Mouse (Mus musculus) left cerebral cortex, postnatal 10 days (tissue): Measurements from ENCODE around the gene Kcng4. TPM values are rescaled to one million over a fixed set of nuclear protein-coding genes. Genes with fewer than 3 reads are reported as not detected.

Experiments used
- DNase-seq, 2 experiments: peaks; one replicate each; pipeline ENCODE4 v3.0.0; 2021 to 2022; ENCODE audit warnings: low spot score in 2 of 2, mixed read lengths in 1 of 2; ENCODE audit errors: extremely low spot score in 1 of 2
- intact Hi-C: fragments of 180-260 bp; cut with DNase I; formaldehyde crosslinking; loops from one replicate; pipeline ENCODE4 v1.15.1; 2025
- total RNA-seq, 2 experiments: library from RNA; stranded (reverse); gene quantifications; 2 replicates each; pipeline ENCODE4 v1.2.3; 2021

The Kcng4 gene
- total RNA-seq, 2 experiments from 2014 or later, result 0.55 to 0.60 TPM

- intact Hi-C loops, result no loop called here
- no peak for DNase-seq
These were observed 9.6 kb upstream of the Kcng4 start for GRCm38 (mm10) chr8:119644981-119645597.

- no peak for DNase-seq
- intact Hi-C loops, result no loop called here
These were observed 9.0 kb upstream of the Kcng4 start for GRCm38 (mm10) chr8:119644429-119644960.

GRCm38 (mm10) chr8:119642960-119643359, 7.5 kb upstream of the Kcng4 start:
- DNase-seq, result no peak
- intact Hi-C loops, result no loop called here

- intact Hi-C loops, result no loop called here
- no peak for DNase-seq
These were observed 5.6 kb upstream of the Kcng4 start for GRCm38 (mm10) chr8:119641058-119641457.

GRCm38 (mm10) chr8:119639798-119640197, 4.3 kb upstream of the Kcng4 start:
- intact Hi-C loops, result no loop called here
- DNase-seq, result no peak

GRCm38 (mm10) chr8:119638261-119638660, 2.8 kb upstream of the Kcng4 start:
- no peak for DNase-seq
- intact Hi-C loops, result no loop called here

- no peak for DNase-seq
- intact Hi-C loops, result no loop called here
These were observed 1.9 kb upstream of the Kcng4 start for GRCm38 (mm10) chr8:119637381-119637780.

GRCm38 (mm10) chr8:119636766-119637165, 1.3 kb upstream of the Kcng4 start:
- intact Hi-C loops, result no loop called here
- DNase-seq, result no peak

- intact Hi-C loops, result no loop called here
- no peak for DNase-seq
These were observed 478 bp upstream of the Kcng4 start for GRCm38 (mm10) chr8:119635958-119636357.

GRCm38 (mm10) chr8:119634616-119635336, 704 bp downstream of the Kcng4 start:
- DNase-seq, result no peak
- intact Hi-C loops, result no loop called here

- DNase-seq, result no peak
- intact Hi-C loops, result no loop called here
These were observed 2.6 kb downstream of the Kcng4 start for GRCm38 (mm10) chr8:119632909-119633308.

GRCm38 (mm10) chr8:119632246-119632645, 3.2 kb downstream of the Kcng4 start:
- no peak for DNase-seq
- intact Hi-C loops, result no loop called here

- intact Hi-C loops, result no loop called here
These were observed 4.6 kb downstream of the Kcng4 start for GRCm38 (mm10) chr8:119630841-119631240.

GRCm38 (mm10) chr8:119627613-119628359, 7.7 kb downstream of the Kcng4 start:
- DNase-seq, result no peak
- intact Hi-C loops, result no loop called here

More at GRCm38 (mm10) chr8:119630841-119631240, 4.6 kb downstream of the Kcng4 start:
- DNase-seq, result no peak

- no peak for DNase-seq
- intact Hi-C loops, result no loop called here
These were observed 8.3 kb downstream of the Kcng4 start for GRCm38 (mm10) chr8:119627199-119627598.

GRCm38 (mm10) chr8:119625788-119626187, 9.7 kb downstream of the Kcng4 start:
- no peak for DNase-seq
- intact Hi-C loops, result no loop called here

- intact Hi-C loops, result no loop called here
- no peak for DNase-seq
These were observed 10.6 kb downstream of the Kcng4 start for GRCm38 (mm10) chr8:119624916-119625315.

GRCm38 (mm10) chr8:119623744-119624143, 11.7 kb downstream of the Kcng4 start:
- DNase-seq, result no peak
- intact Hi-C loops, result no loop called here

- intact Hi-C loops, result no loop called here
- no peak for DNase-seq
These were observed 12.4 kb downstream of the Kcng4 start for GRCm38 (mm10) chr8:119623061-119623460.

- intact Hi-C loops, result no loop called here
- DNase-seq, result no peak
These were observed 12.9 kb downstream of the Kcng4 start for GRCm38 (mm10) chr8:119622555-119622954.
